8 mouse cellular contexts compared by ENCODE assay signal in genomic region chr7:47050766-47051165, GRCm38 (mm10). TPM values are rescaled to one million over a fixed set of nuclear protein-coding genes. Genes with fewer than 3 reads are reported as not detected.
A peak's percentile ranks its signal among the peaks of the same experiment; 100 is the strongest.
DNase-seq lines count a peak whose midpoint lies in the region; ATAC-seq lines count a peak whose summit lies in the region.

No protein-coding gene starts in this region.

- H3K9me3 ChIP-seq in forebrain, embryonic 15.5 days: no peaks in the 10 kb centered on the region
- no peaks in the 10 kb centered on the region for H3K9me3 ChIP-seq in hindbrain, embryonic 14.5 days (ENCODE audit: control insufficient read depth, low read length)

- peaks cover 23% of the 10 kb centered on the region for H3K4me1 ChIP-seq in forebrain, embryonic 15.5 days
- peaks cover 15% of the 10 kb centered on the region; the same call in 1 of the 2 replicates for H3K4me1 ChIP-seq in hindbrain, embryonic 14.5 days (replicated peaks; ENCODE audit: control insufficient read depth, insufficient read depth, low read length)

- peaks cover 4% of the 10 kb centered on the region; the same call in 1 of the 2 replicates for H3K27me3 ChIP-seq in forebrain, embryonic 15.5 days
- H3K27me3 ChIP-seq in hindbrain, embryonic 14.5 days (ENCODE audit: control insufficient read depth, insufficient read depth, low read length): no peaks in the 10 kb centered on the region

- 1% methylated on average over 34 of the region's 34 CpGs for WGBS in forebrain, embryonic 15.5 days
- WGBS in hindbrain, embryonic 14.5 days: under 1% methylated on average over 29 of the region's 34 CpGs

- ATAC-seq in forebrain, embryonic 15.5 days (replicated peaks): peak; percentile 72
- ATAC-seq in hindbrain, embryonic 14.5 days (ENCODE audit: low FRiP score): peak; percentile 75
- ATAC-seq in megakaryocyte progenitor cell, adult 5-6 weeks (replicated peaks; ENCODE audit: poor library complexity): peak; percentile 4; the same call in 1 of the 2 replicates

- intact Hi-C loops in left cerebral cortex, postnatal 10 days (cut with DNase I): no loop called here

- H3K4me2 ChIP-seq in forebrain, embryonic 15.5 days (replicated peaks): peak overlapping the region; percentile 70
- H3K4me2 ChIP-seq in hindbrain, embryonic 14.5 days (replicated peaks): peak overlapping the region; percentile 74

- no peaks in the 10 kb centered on the region for H3K36me3 ChIP-seq in forebrain, embryonic 15.5 days
- H3K36me3 ChIP-seq in hindbrain, embryonic 14.5 days (replicated peaks; ENCODE audit: control insufficient read depth, insufficient read depth): peaks cover 8% of the 10 kb centered on the region

- H3K4me3 ChIP-seq in forebrain, embryonic 15.5 days: peak overlapping the region; percentile 80
- H3K4me3 ChIP-seq in hindbrain, embryonic 14.5 days (replicated peaks; ENCODE audit: low read length): peak overlapping the region; percentile 74

- DNase-seq in gastrocnemius, adult 18-20 months (ENCODE audit: low spot score): peak; percentile 45
- DNase-seq in gastrocnemius, postnatal 10 days: no peak
- peak; percentile 45 for DNase-seq in R1 (ENCODE audit: low read depth, low spot score)
- peak; percentile 44 for DNase-seq in hindbrain, embryonic 14.5 days (ENCODE audit: low spot score)
- DNase-seq in left cerebral cortex, postnatal 10 days (ENCODE audit: extremely low spot score in 1 of 2, low spot score in 2 of 2): peak; percentile 38 to 86
- DNase-seq in testis, postnatal 14 days (ENCODE audit: low spot score): peak; percentile 73

- peak overlapping the region; percentile 83 for H3K9ac ChIP-seq in forebrain, embryonic 15.5 days (replicated peaks)
- peak overlapping the region; percentile 82 for H3K9ac ChIP-seq in hindbrain, embryonic 14.5 days

- H3K27ac ChIP-seq in forebrain, embryonic 15.5 days (replicated peaks): peak overlapping the region; percentile 92
- H3K27ac ChIP-seq in hindbrain, embryonic 14.5 days: peak overlapping the region; percentile 92

RNA-seq across cellular contexts. Expression of gene Tmem86a, which starts 0.4 kb away (rescaled TPM):
- 1 to 10 TPM; 3.2 to 4.1 TPM for total RNA-seq in gastrocnemius, adult 18-20 months (2021)
- 1 to 10 TPM; 8.2 to 9.0 TPM for total RNA-seq in gastrocnemius, postnatal 10 days (2021)
- polyA plus RNA-seq in forebrain, embryonic 15.5 days (2015; fragmentation: Nextera tagmentation; extraction: Ambion mirVana): 25.4 and 25.7 TPM in 2 replicates
- 21.0 and 22.1 TPM in 2 replicates for polyA plus RNA-seq in hindbrain, embryonic 14.5 days (2014; fragmentation: Nextera tagmentation; extraction: Ambion mirVana)
- 10 to 100 TPM; 14.4 to 16.8 TPM for total RNA-seq in left cerebral cortex, postnatal 10 days (2021)
- 2.3 and 4.0 TPM in 2 replicates for total RNA-seq in megakaryocyte progenitor cell, adult 5-6 weeks (2015)
- 1.4 and 2.2 TPM in 2 replicates for total RNA-seq in megakaryocyte progenitor cell, adult 5-6 weeks (2017)

RNA-seq across cellular contexts. Expression of gene Spty2d1, which starts 42.6 kb away (rescaled TPM):
- total RNA-seq in gastrocnemius, adult 18-20 months (2021): 1 to 10 TPM; 4.5 to 4.7 TPM
- 10 to 100 TPM in 1 of 2 experiments, 1 to 10 TPM in 1; 9.9 to 13.1 TPM for total RNA-seq in gastrocnemius, postnatal 10 days (2021)
- polyA plus RNA-seq in forebrain, embryonic 15.5 days (2015; fragmentation: Nextera tagmentation; extraction: Ambion mirVana): 11.5 and 12.2 TPM in 2 replicates
- polyA plus RNA-seq in hindbrain, embryonic 14.5 days (2014; fragmentation: Nextera tagmentation; extraction: Ambion mirVana): 7.7 and 8.0 TPM in 2 replicates
- 1 to 10 TPM; 8.9 to 9.5 TPM for total RNA-seq in left cerebral cortex, postnatal 10 days (2021)
- total RNA-seq in megakaryocyte progenitor cell, adult 5-6 weeks (2015): 30.4 and 34.9 TPM in 2 replicates
- total RNA-seq in megakaryocyte progenitor cell, adult 5-6 weeks (2017): 25.4 and 30.7 TPM in 2 replicates

Comparison
In these comparisons a context has a peak if more than half of its experiments do, and no peak if none do; other contexts are left out.
1. ATAC-seq: peak in every context shown above with its lines; median percentile 75 in hindbrain, embryonic 14.5 days; 72 in forebrain, embryonic 15.5 days; 4 in megakaryocyte progenitor cell, adult 5-6 weeks.